Mouse (Mus musculus) limb, embryonic 11.5 days (tissue): ENCODE results near the gene Elfn2. TPM values are rescaled to one million over a fixed set of nuclear protein-coding genes. Genes with fewer than 3 reads are reported as not detected.

ENCODE experiments used
- ATAC-seq: fragments of 200-750 bp; cut with Nextera tagmentation; 2 replicates; pipeline ENCODE4 v1.8.0; 2017; ENCODE audit warnings: low read depth; ENCODE audit not compliant: insufficient number of reproducible peaks, low FRiP score, low TSS enrichment
- DNase-seq: peaks from one replicate; pipeline ENCODE4 v3.0.0-alpha.2; 2015; ENCODE audit warnings: low spot score
- H3K27ac ChIP-seq: fragments of 300-500 bp; sonication (generic); replicated peaks from 2 replicates; pipeline ENCODE4 v1.5.1; 2014; ENCODE audit warnings: low read depth, mild to moderate bottlenecking, low read length
- H3K27me3 ChIP-seq: fragments of 300-500 bp; sonication (generic); 2 replicates; pipeline ENCODE4 v1.6.1; 2014; ENCODE audit warnings: mild to moderate bottlenecking, low read length, mixed read lengths; ENCODE audit not compliant: control insufficient read depth, insufficient read depth
- H3K36me3 ChIP-seq: fragments of 300-500 bp; sonication (generic); 2 replicates; pipeline ENCODE4 v1.6.1; 2014; ENCODE audit warnings: mild to moderate bottlenecking, low read length, moderate library complexity, mixed read lengths; ENCODE audit not compliant: control insufficient read depth, insufficient read depth
- H3K4me1 ChIP-seq: fragments of 300-500 bp; sonication (generic); 2 replicates; pipeline ENCODE4 v1.6.1; 2014; ENCODE audit warnings: low read length, mixed read lengths; ENCODE audit not compliant: control insufficient read depth, insufficient read depth
- H3K4me2 ChIP-seq: fragments of 300-500 bp; sonication (generic); 2 replicates; pipeline ENCODE4 v1.6.1; 2014; ENCODE audit warnings: low read depth, mild to moderate bottlenecking, moderate library complexity; ENCODE audit not compliant: severe bottlenecking
- H3K4me3 ChIP-seq: fragments of 300-500 bp; sonication (generic); 2 replicates; pipeline ENCODE4 v1.5.1; 2014; ENCODE audit warnings: low read depth, low read length
- H3K9ac ChIP-seq: fragments of 300-500 bp; sonication (generic); 2 replicates; pipeline ENCODE4 v1.6.1; 2014; ENCODE audit warnings: mild to moderate bottlenecking, low read length
- H3K9me3 ChIP-seq: fragments of 300-500 bp; sonication (generic); 2 replicates; pipeline ENCODE4 v1.6.1; 2016; ENCODE audit warnings: low read length; ENCODE audit not compliant: control insufficient read depth
- WGBS: fragments of 180-500 bp; shearing (Covaris S2); extraction: QIAGEN DNeasy Blood & Tissue Kit; methylation state at CpG from one replicate; pipeline ENCODE4 v1.1.7; 2014; 5-methylcytosine and 5-hydroxymethylcytosine counted together
- polyA plus RNA-seq: library from polyadenylated mRNA; unstranded; fragments of >200 nt; fragmentation: Nextera tagmentation; extraction: Ambion mirVana; gene quantifications from 2 replicates; pipeline ENCODE4 v1.2.1, GENCODE M21; 2014

The Elfn2 gene
- polyA plus RNA-seq, 1 experiment from 2014 or later: not detected

- Histone ChIP-seq H3K9me3 (no peaks in the 10 kb centered on the region), H3K4me2 (no peak overlapping the region), H3K9ac (no peak overlapping the region), H3K27ac (no peak overlapping the region), H3K4me3 (no peak overlapping the region), H3K4me1 (peaks cover 10% of the 10 kb centered on the region; the same call in 1 of the 2 replicates), H3K36me3 (no peaks in the 10 kb centered on the region), H3K27me3 (peaks cover 86% of the 10 kb centered on the region)
- WGBS: 54% methylated on average over 13 of the region's 13 CpGs
- no peak for ATAC-seq
- no peak for DNase-seq
Measured at GRCm38 (mm10) chr15:78716936-78717335, 1.6 kb downstream of the Elfn2 start.

DNA sequence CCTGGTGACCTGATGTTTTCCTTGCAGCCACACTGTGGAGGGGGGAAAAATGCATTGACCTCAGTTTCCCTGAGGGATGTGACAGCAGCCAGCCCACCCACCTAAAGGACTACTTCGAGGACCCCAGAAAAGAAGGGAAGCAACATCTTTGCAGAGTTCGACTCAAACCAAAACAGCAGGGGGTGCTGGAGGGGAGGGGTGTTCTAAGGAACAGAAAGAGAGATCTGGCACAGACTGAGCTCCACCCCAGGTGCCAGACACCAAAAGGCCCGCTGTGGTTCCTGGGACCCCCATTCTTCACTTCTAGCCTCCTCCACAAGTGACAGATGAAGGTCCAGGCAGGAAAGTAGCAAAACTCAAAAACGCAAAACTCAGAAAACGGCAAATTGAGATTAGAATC, 2.7 kb downstream of the Elfn2 start:
- 37% methylated on average over 5 of the region's 5 CpGs for WGBS
- no peak overlapping the region for H3K27ac ChIP-seq
- H3K4me3 ChIP-seq: no peak overlapping the region
- peaks cover 95% of the 10 kb centered on the region for H3K27me3 ChIP-seq
- ATAC-seq (no peak), DNase-seq (no peak)
- no peaks in the 10 kb centered on the region for H3K36me3 ChIP-seq
- no peak overlapping the region for H3K4me2 ChIP-seq
- peaks cover 10% of the 10 kb centered on the region; the same call in 1 of the 2 replicates for H3K4me1 ChIP-seq
- no peak overlapping the region for H3K9ac ChIP-seq
- H3K9me3 ChIP-seq: no peaks in the 10 kb centered on the region

GRCm38 (mm10) chr15:78713751-78714150, 4.8 kb downstream of the Elfn2 start:
- 79% methylated on average over 7 of the region's 7 CpGs for WGBS
- Histone ChIP-seq H3K36me3 (no peaks in the 10 kb centered on the region), H3K4me3 (no peak overlapping the region), H3K4me2 (no peak overlapping the region), H3K9ac (no peak overlapping the region), H3K9me3 (no peaks in the 10 kb centered on the region), H3K4me1 (peaks cover 8% of the 10 kb centered on the region), H3K27me3 (peaks cover 85% of the 10 kb centered on the region), H3K27ac (no peak overlapping the region)
- DNase-seq (no peak), ATAC-seq (no peak)

DNA sequence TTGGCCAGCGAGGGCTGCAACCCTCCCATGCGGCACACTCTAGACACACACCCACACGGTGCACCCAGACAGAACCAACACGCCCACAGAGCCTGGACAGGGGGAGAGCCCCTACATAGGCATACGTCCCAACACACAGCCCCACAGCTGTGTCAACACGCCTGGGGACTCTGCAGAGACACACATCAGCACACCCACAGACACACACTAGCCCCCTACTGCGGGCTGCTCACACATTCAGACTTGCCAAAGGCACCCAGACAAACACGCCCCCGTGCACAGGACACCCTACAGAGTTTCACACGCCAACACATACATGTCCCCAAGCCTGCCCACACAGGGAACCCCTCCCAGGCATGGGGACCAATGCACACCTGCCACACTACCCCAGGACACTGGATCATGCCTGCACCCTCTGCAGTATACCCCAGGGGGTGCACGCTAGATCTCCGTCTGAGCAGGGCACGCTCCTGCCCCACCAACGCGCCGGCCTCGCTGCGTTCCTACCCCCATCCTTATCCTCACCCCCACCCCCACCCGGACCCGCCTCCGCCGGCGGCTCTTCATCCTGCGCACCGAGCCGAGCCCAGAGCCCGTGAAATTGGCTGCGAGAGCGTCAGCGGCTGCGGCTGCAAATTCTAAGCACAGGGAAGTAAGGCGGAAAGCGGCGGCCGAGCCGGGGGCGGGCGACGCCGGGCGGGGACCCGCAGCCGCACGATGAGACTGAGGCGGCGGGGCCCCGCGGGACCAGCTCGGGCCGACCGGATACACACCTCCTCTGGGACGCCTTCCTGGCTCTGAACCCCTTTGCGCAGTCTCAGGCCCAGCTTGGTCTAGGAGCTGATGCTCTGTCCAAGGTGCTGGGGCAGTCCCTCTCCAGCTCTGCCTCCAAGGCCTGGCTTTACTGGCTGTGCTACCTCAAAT, 6.0 kb downstream of the Elfn2 start:
- DNase-seq: peak; percentile 56
- no peak overlapping the region for H3K27ac ChIP-seq
- ATAC-seq: no peak; the same call in 1 of the 2 replicates
- peaks cover 73% of the 10 kb centered on the region for H3K27me3 ChIP-seq
- H3K4me2 ChIP-seq: no peak overlapping the region
- 10% methylated on average over 53 of the region's 53 CpGs for WGBS
- H3K9ac ChIP-seq: no peak overlapping the region
- no peaks in the 10 kb centered on the region; the same call in 1 of the 2 replicates for H3K4me1 ChIP-seq
- no peaks in the 10 kb centered on the region for H3K9me3 ChIP-seq
- H3K4me3 ChIP-seq: no peak overlapping the region
- H3K36me3 ChIP-seq: no peaks in the 10 kb centered on the region

DNA sequence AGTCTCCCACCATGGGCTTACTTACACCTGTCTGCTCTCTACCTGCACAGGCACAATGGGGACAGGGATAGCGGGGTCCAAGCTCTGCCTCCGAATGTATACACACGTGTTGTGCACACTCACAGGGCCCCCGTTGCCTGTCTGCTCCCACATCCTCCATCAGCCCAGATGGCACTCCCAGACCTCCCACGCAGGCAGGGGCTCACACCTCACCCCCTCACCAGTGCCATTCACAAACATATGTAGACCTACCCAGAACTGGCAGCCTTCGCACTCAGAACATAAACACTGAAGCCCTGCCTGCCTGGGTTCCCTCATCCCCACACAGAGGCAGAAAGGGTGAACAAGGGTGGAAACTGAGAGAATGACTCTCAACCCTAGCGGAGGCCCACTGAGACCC, 6.6 kb downstream of the Elfn2 start:
- no peak overlapping the region for H3K4me2 ChIP-seq
- H3K36me3 ChIP-seq: no peaks in the 10 kb centered on the region
- DNase-seq: no peak
- H3K9me3 ChIP-seq: no peaks in the 10 kb centered on the region
- H3K27me3 ChIP-seq: peaks cover 67% of the 10 kb centered on the region
- no peak for ATAC-seq
- 71% methylated on average over 7 of the region's 7 CpGs for WGBS
- no peak overlapping the region for H3K4me3 ChIP-seq
- H3K4me1 ChIP-seq: no peaks in the 10 kb centered on the region; the same call in 1 of the 2 replicates
- no peak overlapping the region for H3K27ac ChIP-seq
- no peak overlapping the region for H3K9ac ChIP-seq

DNA sequence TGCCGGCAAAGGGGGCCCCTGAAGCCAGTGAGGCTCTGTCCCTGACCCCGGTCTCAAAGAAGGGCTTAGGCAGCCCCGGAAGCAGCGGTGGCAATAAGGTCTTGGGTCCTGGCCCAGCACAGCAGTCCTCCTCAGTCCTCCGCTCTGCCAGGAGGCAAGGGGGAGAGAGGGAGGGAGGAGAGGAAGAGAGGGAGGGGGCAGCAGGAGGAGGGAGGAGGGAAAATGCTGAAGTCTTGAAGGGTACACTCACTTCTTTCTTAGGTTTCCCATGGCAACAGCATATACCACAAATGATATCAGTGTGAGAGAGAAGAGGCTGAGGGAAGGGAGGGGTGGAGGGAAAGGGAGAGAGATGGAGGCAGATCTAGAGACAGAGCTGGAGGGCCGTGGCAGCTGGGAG, 7.9 kb downstream of the Elfn2 start:
- Histone ChIP-seq H3K36me3 (no peaks in the 10 kb centered on the region), H3K27me3 (peaks cover 54% of the 10 kb centered on the region), H3K4me1 (no peaks in the 10 kb centered on the region; the same call in 1 of the 2 replicates), H3K4me2 (no peak overlapping the region), H3K27ac (no peak overlapping the region), H3K9ac (no peak overlapping the region), H3K9me3 (no peaks in the 10 kb centered on the region), H3K4me3 (no peak overlapping the region)
- DNase-seq (no peak), ATAC-seq (no peak)
- 62% methylated on average over 6 of the region's 6 CpGs for WGBS

GRCm38 (mm10) chr15:78709767-78710166, 8.8 kb downstream of the Elfn2 start:
- no peaks in the 10 kb centered on the region for H3K9me3 ChIP-seq
- H3K4me2 ChIP-seq: no peak overlapping the region
- H3K4me3 ChIP-seq: no peak overlapping the region
- H3K4me1 ChIP-seq: no peaks in the 10 kb centered on the region; the same call in 1 of the 2 replicates
- no peak overlapping the region for H3K27ac ChIP-seq
- DNase-seq (no peak), ATAC-seq (no peak)
- no peak overlapping the region for H3K9ac ChIP-seq
- H3K27me3 ChIP-seq: peaks cover 45% of the 10 kb centered on the region
- H3K36me3 ChIP-seq: no peaks in the 10 kb centered on the region
- WGBS: 25% methylated on average over 7 of the region's 7 CpGs

- H3K4me2 ChIP-seq: no peak overlapping the region
- 71% methylated on average over 3 of the region's 3 CpGs for WGBS
- H3K27me3 ChIP-seq: peaks cover 15% of the 10 kb centered on the region
- ATAC-seq (no peak), DNase-seq (no peak)
- no peak overlapping the region for H3K4me3 ChIP-seq
- no peaks in the 10 kb centered on the region; the same call in 1 of the 2 replicates for H3K4me1 ChIP-seq
- no peaks in the 10 kb centered on the region for H3K36me3 ChIP-seq
- no peak overlapping the region for H3K27ac ChIP-seq
- H3K9ac ChIP-seq: no peak overlapping the region
- H3K9me3 ChIP-seq: no peaks in the 10 kb centered on the region
Measured at GRCm38 (mm10) chr15:78706630-78707029, 11.9 kb downstream of the Elfn2 start.
